Mouse (Mus musculus) liver, postnatal 0 days (tissue): ENCODE data around the gene Cmbl. TPM values are rescaled to one million over a fixed set of nuclear protein-coding genes. Genes with fewer than 3 reads are reported as not detected.

Experiments
- ATAC-seq: fragments of 200-750 bp; cut with Nextera tagmentation; 2 replicates; pipeline ENCODE4 v1.8.0; 2017; ENCODE audit warnings: mild to moderate bottlenecking, moderate library complexity
- DNase-seq: peaks from one replicate; pipeline ENCODE4 v3.0.0-alpha.2; 2016
- H3K27ac ChIP-seq: fragments of 300-500 bp; sonication (generic); 2 replicates; pipeline ENCODE4 v1.5.1; 2014; ENCODE audit warnings: antibody characterized with exemption, moderate library complexity, mild to moderate bottlenecking, low read depth
- H3K27me3 ChIP-seq: fragments of 300-500 bp; sonication (generic); 2 replicates; pipeline ENCODE4 v1.6.1; 2014; ENCODE audit warnings: low read length, control low read depth, mixed read lengths; ENCODE audit not compliant: insufficient read depth
- H3K36me3 ChIP-seq: fragments of 300-500 bp; sonication (generic); replicated peaks from 2 replicates; pipeline ENCODE4 v1.6.1; 2014; ENCODE audit warnings: mild to moderate bottlenecking, control low read depth, low read length, moderate library complexity, mixed read lengths; ENCODE audit not compliant: insufficient read depth
- H3K4me1 ChIP-seq: fragments of 300-500 bp; sonication (generic); 2 replicates; pipeline ENCODE4 v1.6.1; 2014; ENCODE audit warnings: antibody characterized with exemption, mild to moderate bottlenecking, control low read depth; ENCODE audit not compliant: insufficient read depth
- H3K4me2 ChIP-seq: fragments of 300-500 bp; sonication (generic); 2 replicates; pipeline ENCODE4 v1.6.1; 2014; ENCODE audit warnings: low read depth, mild to moderate bottlenecking, low read length, moderate library complexity, mixed read lengths
- H3K4me3 ChIP-seq: fragments of 300-500 bp; sonication (generic); 2 replicates; pipeline ENCODE4 v1.5.1; 2014; ENCODE audit warnings: low read depth, low read length
- H3K9ac ChIP-seq: fragments of 300-500 bp; sonication (generic); replicated peaks from 2 replicates; pipeline ENCODE4 v1.6.1; 2014; ENCODE audit warnings: mild to moderate bottlenecking, moderate library complexity
- H3K9me3 ChIP-seq: fragments of 300-500 bp; sonication (generic); 2 replicates; pipeline ENCODE4 v1.6.1; 2016; ENCODE audit warnings: mild to moderate bottlenecking, control low read depth, low read length, mixed read lengths
- CTCF ChIP-seq: sonication (generic); IDR thresholded peaks from 2 replicates; pipeline ENCODE4 v1.5.1; 2016; ENCODE audit warnings: antibody characterized with exemption, low read depth
- EP300 ChIP-seq: IDR thresholded peaks from 2 replicates; pipeline ENCODE4 v1.6.1; 2016; ENCODE audit warnings: antibody characterized with exemption, low read depth, mild to moderate bottlenecking
- WGBS: fragments of 180-500 bp; shearing (Covaris S2); extraction: QIAGEN DNeasy Blood & Tissue Kit; methylation state at CpG from one replicate; pipeline ENCODE4 v1.1.7; 2014; ENCODE audit not compliant: insufficient replicate concordance; 5-methylcytosine and 5-hydroxymethylcytosine counted together
- polyA plus RNA-seq: library from polyadenylated mRNA; unstranded; fragments of >200 nt; fragmentation: Nextera tagmentation; extraction: Ambion mirVana; gene quantifications from 2 replicates; pipeline ENCODE4 v1.2.1, GENCODE M21; 2015

Gene Cmbl
- 112 and 113 TPM in 2 replicates for polyA plus RNA-seq

GRCm38 (mm10) chr15:31565184-31565583 is at the start of gene Cmbl:
Gene Cmbl, plus strand, starts transcription at chr15:31565389.
- Histone ChIP-seq H3K4me2 (peak within 1 kb of the TSS; percentile 48; the same call in 1 of the 2 replicates), H3K9me3 (no peaks in the 10 kb centered on the region), H3K27ac (peak within 1 kb of the TSS; percentile 60), H3K27me3 (no peaks in the 10 kb centered on the region), H3K4me1 (peaks cover 21% of the 10 kb centered on the region; the same call in 1 of the 2 replicates), H3K9ac (no peak within 1 kb of the TSS), H3K36me3 (no peaks in the 10 kb centered on the region), H3K4me3 (no peak within 1 kb of the TSS)
- DNase-seq: no peak
- TF ChIP-seq CTCF (no peak), EP300 (no peak)
- 68% methylated on average over 5 of the region's 5 CpGs for WGBS
- no peak for ATAC-seq

GRCm38 (mm10) chr15:31517186-31517585 is 48.0 kb upstream of the Cmbl start:
- no peak overlapping the region for H3K27ac ChIP-seq
- no peak overlapping the region for H3K4me3 ChIP-seq
- H3K9ac ChIP-seq: no peak overlapping the region
- no peaks in the 10 kb centered on the region for H3K36me3 ChIP-seq
- DNase-seq (no peak), ATAC-seq (no peak)
- peaks cover 11% of the 10 kb centered on the region for H3K4me1 ChIP-seq
- no peaks in the 10 kb centered on the region for H3K9me3 ChIP-seq
- H3K4me2 ChIP-seq: no peak overlapping the region
- 80% methylated on average over 1 of the region's 1 CpGs for WGBS
- no peak for TF ChIP-seq EP300
- TF ChIP-seq CTCF: peak; percentile 50
- no peaks in the 10 kb centered on the region for H3K27me3 ChIP-seq

GRCm38 (mm10) chr15:31518371-31518770 is 46.8 kb upstream of the Cmbl start:
- DNase-seq (no peak), ATAC-seq (no peak)
- H3K9me3 ChIP-seq: no peaks in the 10 kb centered on the region
- H3K4me1 ChIP-seq: peaks cover 22% of the 10 kb centered on the region
- TF ChIP-seq CTCF (no peak), EP300 (no peak)
- H3K27me3 ChIP-seq: no peaks in the 10 kb centered on the region
- WGBS: 64% methylated on average over 2 of the region's 2 CpGs
- no peak overlapping the region for H3K4me2 ChIP-seq
- no peaks in the 10 kb centered on the region for H3K36me3 ChIP-seq
- H3K4me3 ChIP-seq: no peak overlapping the region
- H3K27ac ChIP-seq: no peak overlapping the region
- H3K9ac ChIP-seq: no peak overlapping the region

GRCm38 (mm10) chr15:31519000-31519399 is 46.2 kb upstream of the Cmbl start:
- H3K4me1 ChIP-seq: peaks cover 23% of the 10 kb centered on the region
- H3K4me2 ChIP-seq: no peak overlapping the region
- H3K9me3 ChIP-seq: no peaks in the 10 kb centered on the region

GRCm38 (mm10) chr15:31526463-31526862 is 38.7 kb upstream of the Cmbl start:
- Histone ChIP-seq H3K27me3 (no peaks in the 10 kb centered on the region), H3K4me2 (no peak overlapping the region), H3K4me1 (peaks cover 39% of the 10 kb centered on the region), H3K4me3 (no peak overlapping the region), H3K9me3 (no peaks in the 10 kb centered on the region), H3K27ac (no peak overlapping the region), H3K36me3 (no peaks in the 10 kb centered on the region; the same call in 1 of the 2 replicates), H3K9ac (no peak overlapping the region)
- DNase-seq: no peak
- ATAC-seq: no peak
- WGBS: 76% methylated on average over 1 of the region's 1 CpGs
- TF ChIP-seq CTCF: no peak
- no peak for TF ChIP-seq EP300

More at GRCm38 (mm10) chr15:31519000-31519399, 46.2 kb upstream of the Cmbl start:
- ATAC-seq (no peak), DNase-seq (no peak)
- Histone ChIP-seq H3K27ac (no peak overlapping the region), H3K4me3 (no peak overlapping the region), H3K36me3 (no peaks in the 10 kb centered on the region; the same call in 1 of the 2 replicates), H3K9ac (no peak overlapping the region), H3K27me3 (no peaks in the 10 kb centered on the region)
- 51% methylated on average over 5 of the region's 5 CpGs for WGBS
- no peak for TF ChIP-seq CTCF
- TF ChIP-seq EP300: no peak

GRCm38 (mm10) chr15:31528477-31528876 is 36.7 kb upstream of the Cmbl start:
- Histone ChIP-seq H3K36me3 (no peaks in the 10 kb centered on the region; the same call in 1 of the 2 replicates), H3K4me1 (peaks cover 35% of the 10 kb centered on the region), H3K4me2 (peak overlapping the region; percentile 84), H3K9me3 (no peaks in the 10 kb centered on the region), H3K9ac (no peak overlapping the region), H3K4me3 (peak overlapping the region; percentile 91), H3K27ac (0 out of 2 replicates have a peak overlapping the region, but pooled peaks have one; percentile 39), H3K27me3 (no peaks in the 10 kb centered on the region)
- no peak for DNase-seq
- 73% methylated on average over 4 of the region's 4 CpGs for WGBS
- ATAC-seq: no peak
- TF ChIP-seq CTCF: no peak
- TF ChIP-seq EP300: no peak

- Histone ChIP-seq H3K36me3 (no peaks in the 10 kb centered on the region), H3K4me3 (peak overlapping the region; percentile 91), H3K27me3 (no peaks in the 10 kb centered on the region), H3K9me3 (no peaks in the 10 kb centered on the region), H3K9ac (peak overlapping the region; percentile 99), H3K27ac (peak overlapping the region; percentile 100), H3K4me2 (peak overlapping the region; percentile 84), H3K4me1 (peaks cover 29% of the 10 kb centered on the region)
- DNase-seq (no peak), ATAC-seq (no peak)
- TF ChIP-seq CTCF (no peak), EP300 (no peak)
- WGBS: 22% methylated on average over 6 of the region's 6 CpGs
These were observed 36.1 kb upstream of the Cmbl start for GRCm38 (mm10) chr15:31529103-31529502.
